Mouse (Mus musculus) forebrain, embryonic 10.5 days (tissue): ENCODE results near the gene Snca. TPM values are rescaled to one million over a fixed set of nuclear protein-coding genes. Genes with fewer than 3 reads are reported as not detected.

Experiments used
- DNase-seq: peaks from one replicate; pipeline ENCODE4 v3.0.0-alpha.2; 2017; ENCODE audit warnings: low spot score; ENCODE audit errors: extremely low spot score
- H3K27ac ChIP-seq: fragments of 300-500 bp; sonication (generic); 2 replicates; pipeline ENCODE4 v1.5.1; 2016; ENCODE audit warnings: mild to moderate bottlenecking
- H3K27me3 ChIP-seq: fragments of 300-500 bp; sonication (generic); 2 replicates; pipeline ENCODE4 v1.6.1; 2016; ENCODE audit warnings: mild to moderate bottlenecking; ENCODE audit not compliant: poor library complexity, severe bottlenecking
- H3K36me3 ChIP-seq: fragments of 300-500 bp; sonication (generic); replicated peaks from 2 replicates; pipeline ENCODE4 v1.6.1; 2016; ENCODE audit warnings: mild to moderate bottlenecking, moderate library complexity
- H3K4me1 ChIP-seq: fragments of 300-500 bp; sonication (generic); 2 replicates; pipeline ENCODE4 v1.6.1; 2016
- H3K4me3 ChIP-seq: fragments of 300-500 bp; sonication (generic); 2 replicates; pipeline ENCODE4 v1.5.1; 2016; ENCODE audit warnings: mild to moderate bottlenecking, moderate library complexity
- H3K9me3 ChIP-seq: fragments of 300-500 bp; sonication (generic); 2 replicates; pipeline ENCODE4 v1.6.1; 2016; ENCODE audit warnings: mild to moderate bottlenecking, moderate library complexity
- WGBS: fragments of 180-500 bp; shearing (Covaris S2); methylation state at CpG from one replicate; pipeline ENCODE4 v1.1.7; 2016; 5-methylcytosine and 5-hydroxymethylcytosine counted together
- polyA plus RNA-seq: library from polyadenylated mRNA; unstranded; fragments of >200 nt; fragmentation: Nextera tagmentation; extraction: Ambion mirVana; gene quantifications from 2 replicates; pipeline ENCODE4 v1.2.1, GENCODE M21; 2016

Gene Snca
- polyA plus RNA-seq, 1 experiment from 2014 or later, result 19.5 TPM

DNA sequence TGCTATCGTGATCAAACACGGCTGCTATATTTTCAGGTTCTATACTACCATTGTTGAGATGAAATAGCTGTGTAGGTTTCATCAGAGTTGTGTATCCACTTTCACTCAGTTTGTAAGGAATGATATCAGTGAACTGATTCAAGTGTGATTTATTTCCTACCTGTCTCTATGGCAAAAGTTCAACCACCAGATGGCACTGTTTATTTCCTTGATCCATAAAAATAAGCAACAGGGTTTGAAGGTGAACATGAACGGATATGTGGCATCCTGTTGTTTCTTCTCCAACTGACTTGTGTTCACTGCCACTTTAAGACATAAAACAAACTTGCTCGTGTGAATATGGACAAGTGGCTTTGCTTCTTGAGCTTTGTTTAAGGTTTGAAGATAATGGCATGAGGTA is 147.4 kb downstream of the Snca start:
- no peak for DNase-seq
- H3K9me3 ChIP-seq, result no peaks in the 10 kb centered on the region
- no peak overlapping the region for H3K4me3 ChIP-seq
- no peak overlapping the region for H3K27ac ChIP-seq
- WGBS, result 63% methylated on average over 4 of the region's 4 CpGs
- no peaks in the 10 kb centered on the region for H3K4me1 ChIP-seq
- H3K36me3 ChIP-seq, result no peaks in the 10 kb centered on the region
- H3K27me3 ChIP-seq, result no peaks in the 10 kb centered on the region

Other genes starting within 250 kb of the Snca start
- 5.4 and 5.9 TPM in 2 replicates for gene Mmrn1, start 95.1 kb upstream of the Snca start, polyA plus RNA-seq